Mouse (Mus musculus) kidney, embryonic 14.5 days (tissue): ENCODE measurements around the gene Naaa. TPM values are rescaled to one million over a fixed set of nuclear protein-coding genes. Genes with fewer than 3 reads are reported as not detected.

Source experiments
- ATAC-seq: fragments of 200-750 bp; cut with Nextera tagmentation; 2 replicates; pipeline ENCODE4 v1.8.0; 2017; ENCODE audit warnings: moderate number of reproducible peaks, mild to moderate bottlenecking, moderate TSS enrichment, moderate library complexity; ENCODE audit not compliant: low FRiP score, low TSS enrichment
- H3K27ac ChIP-seq: fragments of 300-500 bp; sonication (generic); 2 replicates; pipeline ENCODE4 v1.5.1; 2014; ENCODE audit warnings: low read depth, mild to moderate bottlenecking, low read length, moderate library complexity, mixed read lengths
- H3K27me3 ChIP-seq: fragments of 300-500 bp; sonication (generic); 2 replicates; pipeline ENCODE4 v1.6.1; 2014; ENCODE audit warnings: mild to moderate bottlenecking, low read length; ENCODE audit not compliant: control insufficient read depth, insufficient read depth
- H3K36me3 ChIP-seq: fragments of 300-500 bp; sonication (generic); 2 replicates; pipeline ENCODE4 v1.6.1; 2014; ENCODE audit warnings: low read length, mixed read lengths; ENCODE audit not compliant: control insufficient read depth, insufficient read depth
- H3K4me1 ChIP-seq: fragments of 300-500 bp; sonication (generic); 2 replicates; pipeline ENCODE4 v1.6.1; 2014; ENCODE audit warnings: low read length, mixed read lengths; ENCODE audit not compliant: control insufficient read depth, insufficient read depth
- H3K4me2 ChIP-seq: fragments of 300-500 bp; sonication (generic); replicated peaks from 2 replicates; pipeline ENCODE4 v1.6.1; 2014; ENCODE audit warnings: low read depth, mild to moderate bottlenecking, low read length
- H3K4me3 ChIP-seq: fragments of 300-500 bp; sonication (generic); 2 replicates; pipeline ENCODE4 v1.5.1; 2014; ENCODE audit warnings: mild to moderate bottlenecking, low read length
- H3K9ac ChIP-seq: fragments of 300-500 bp; sonication (generic); 2 replicates; pipeline ENCODE4 v1.6.1; 2014; ENCODE audit warnings: low read depth, mild to moderate bottlenecking, low read length, moderate library complexity
- H3K9me3 ChIP-seq: fragments of 300-500 bp; sonication (generic); 2 replicates; pipeline ENCODE4 v1.6.1; 2016; ENCODE audit warnings: low read length; ENCODE audit not compliant: control insufficient read depth
- WGBS: fragments of 180-500 bp; shearing (Covaris S2); extraction: QIAGEN DNeasy Blood & Tissue Kit; methylation state at CpG from one replicate; pipeline ENCODE4 v1.1.7; 2014; 5-methylcytosine and 5-hydroxymethylcytosine counted together
- polyA plus RNA-seq: library from polyadenylated mRNA; unstranded; fragments of >200 nt; fragmentation: Nextera tagmentation; extraction: Ambion mirVana; gene quantifications from 2 replicates; pipeline ENCODE4 v1.2.1, GENCODE M21; 2014

Gene Naaa
- polyA plus RNA-seq, 1 experiment from 2014 or later = 22.9 TPM

DNA sequence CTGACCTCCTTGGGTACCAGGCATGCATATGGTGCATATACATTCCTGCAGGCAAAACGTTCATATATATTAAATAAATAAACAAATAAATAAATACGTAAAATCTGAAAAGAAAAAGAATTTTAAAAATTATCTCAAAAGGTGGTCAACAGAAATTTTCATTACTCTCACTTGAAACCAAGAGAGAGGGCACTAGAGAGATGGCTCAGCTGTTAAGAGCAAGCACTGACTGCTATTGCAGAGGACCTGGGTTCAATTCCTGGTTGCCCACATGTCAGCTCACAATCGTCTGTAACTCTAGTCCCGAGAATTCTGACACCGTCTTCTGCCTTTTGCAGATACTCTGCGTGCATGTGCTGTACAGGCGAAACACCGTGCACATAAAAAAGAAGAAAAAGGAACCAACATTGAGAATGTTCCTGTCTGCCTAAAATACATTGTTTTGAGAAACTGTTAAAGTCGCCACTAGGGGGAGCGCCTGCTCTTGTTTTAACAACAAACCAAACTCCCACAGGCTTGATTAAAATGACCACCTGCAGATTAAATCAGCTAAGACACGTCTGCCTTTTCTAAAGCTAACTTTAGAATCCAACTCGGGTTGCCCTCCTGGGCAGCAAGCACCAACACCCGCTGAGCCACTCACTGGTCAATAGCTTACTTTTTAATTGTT lies 34.2 kb upstream of the Naaa start:
- no peak overlapping the region for H3K4me3 ChIP-seq
- no peak overlapping the region for H3K4me2 ChIP-seq
- no peak overlapping the region for H3K27ac ChIP-seq
- H3K9ac ChIP-seq = no peak overlapping the region
- no peaks in the 10 kb centered on the region for H3K27me3 ChIP-seq
- H3K4me1 ChIP-seq = no peaks in the 10 kb centered on the region
- no peaks in the 10 kb centered on the region for H3K9me3 ChIP-seq
- ATAC-seq = no peak
- H3K36me3 ChIP-seq = no peaks in the 10 kb centered on the region; the same call in 1 of the 2 replicates
- 13% methylated on average over 13 of the region's 13 CpGs for WGBS

GRCm38 (mm10) chr5:92309681-92310511 lies 31.9 kb upstream of the Naaa start, which contains the start of gene Sdad1:
Gene Sdad1, minus strand, starts transcription at chr5:92310479.
- ATAC-seq = peak; percentile 91
- peak within 1 kb of the TSS; percentile 65 for H3K9ac ChIP-seq
- no peaks in the 10 kb centered on the region for H3K27me3 ChIP-seq
- WGBS = 2% methylated on average over 41 of the region's 41 CpGs
- H3K4me1 ChIP-seq = no peaks in the 10 kb centered on the region
- H3K36me3 ChIP-seq = peaks cover 22% of the 10 kb centered on the region
- H3K4me3 ChIP-seq = peak within 1 kb of the TSS; percentile 86
- H3K9me3 ChIP-seq = no peaks in the 10 kb centered on the region
- H3K27ac ChIP-seq = peak within 1 kb of the TSS; percentile 56; the same call in 1 of the 2 replicates
- peak within 1 kb of the TSS; percentile 61 for H3K4me2 ChIP-seq

- H3K4me2 ChIP-seq = no peak overlapping the region
- H3K4me1 ChIP-seq = no peaks in the 10 kb centered on the region
- H3K9me3 ChIP-seq = no peaks in the 10 kb centered on the region
- peaks cover 75% of the 10 kb centered on the region for H3K36me3 ChIP-seq
- no peak overlapping the region for H3K27ac ChIP-seq
- 71% methylated on average over 3 of the region's 3 CpGs for WGBS
- ATAC-seq = no peak
- H3K9ac ChIP-seq = no peak overlapping the region
- H3K27me3 ChIP-seq = no peaks in the 10 kb centered on the region
- H3K4me3 ChIP-seq = no peak overlapping the region
Measured at GRCm38 (mm10) chr5:92304291-92304690, 26.3 kb upstream of the Naaa start.

- no peak overlapping the region for H3K27ac ChIP-seq
- peaks cover 90% of the 10 kb centered on the region for H3K36me3 ChIP-seq
- H3K9me3 ChIP-seq = no peaks in the 10 kb centered on the region
- ATAC-seq = no peak
- 90% methylated on average over 13 of the region's 13 CpGs for WGBS
- H3K27me3 ChIP-seq = no peaks in the 10 kb centered on the region
- H3K9ac ChIP-seq = no peak overlapping the region
- no peak overlapping the region for H3K4me2 ChIP-seq
- no peak overlapping the region for H3K4me3 ChIP-seq
- H3K4me1 ChIP-seq = no peaks in the 10 kb centered on the region
Measured at GRCm38 (mm10) chr5:92302149-92302840, 24.3 kb upstream of the Naaa start.

- H3K4me3 ChIP-seq = no peak overlapping the region
- H3K4me2 ChIP-seq = no peak overlapping the region
Measured at GRCm38 (mm10) chr5:92294525-92294924, 16.6 kb upstream of the Naaa start.

DNA sequence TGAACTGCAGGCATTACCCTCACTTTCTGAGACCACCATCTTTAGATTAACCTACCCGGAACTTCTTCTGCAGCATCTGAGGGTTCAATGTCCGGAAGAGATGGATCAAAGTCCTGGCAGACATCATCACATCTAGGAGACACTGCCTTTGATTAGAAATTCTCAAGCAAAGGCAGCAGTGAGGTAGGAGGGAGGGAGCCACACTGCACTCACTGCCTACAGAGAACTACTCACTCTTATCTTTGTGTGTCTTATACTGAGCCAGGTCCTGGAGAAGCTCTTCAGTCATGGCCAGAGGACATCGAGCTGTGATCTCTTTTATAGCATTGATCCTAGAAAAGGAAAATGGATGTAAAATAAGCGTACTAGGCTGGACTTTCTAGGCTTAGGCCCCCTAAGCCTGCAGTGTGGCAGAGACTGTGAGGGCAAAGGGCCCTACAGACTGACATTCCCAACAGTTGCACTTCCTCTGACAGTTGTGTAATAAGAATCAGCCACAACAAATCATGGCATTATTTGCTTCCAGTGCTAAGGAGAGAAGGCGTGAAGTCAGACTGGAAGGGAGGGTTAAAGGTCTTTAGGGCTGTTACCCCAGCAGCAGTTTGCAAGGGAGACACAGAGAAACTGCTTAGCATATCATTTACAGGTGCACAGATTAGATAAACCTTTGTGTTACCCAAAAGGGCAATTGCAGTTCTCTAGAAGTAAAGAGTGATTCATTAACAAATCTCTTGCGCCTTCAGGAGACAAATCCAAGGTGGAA lies 13.9 kb upstream of the Naaa start:
- no peak overlapping the region for H3K4me2 ChIP-seq
- H3K36me3 ChIP-seq = peaks cover 92% of the 10 kb centered on the region
- no peaks in the 10 kb centered on the region for H3K9me3 ChIP-seq
- 92% methylated on average over 6 of the region's 6 CpGs for WGBS
- H3K27me3 ChIP-seq = no peaks in the 10 kb centered on the region
- no peak overlapping the region for H3K27ac ChIP-seq
- H3K4me3 ChIP-seq = no peak overlapping the region
- H3K9ac ChIP-seq = no peak overlapping the region
- H3K4me1 ChIP-seq = no peaks in the 10 kb centered on the region
- ATAC-seq = no peak

More at GRCm38 (mm10) chr5:92294525-92294924, 16.6 kb upstream of the Naaa start:
- H3K9ac ChIP-seq = no peak overlapping the region
- ATAC-seq = no peak
- no peaks in the 10 kb centered on the region for H3K27me3 ChIP-seq
- no peaks in the 10 kb centered on the region for H3K4me1 ChIP-seq
- peaks cover 88% of the 10 kb centered on the region for H3K36me3 ChIP-seq
- no peak overlapping the region for H3K27ac ChIP-seq
- WGBS = 91% methylated on average over 2 of the region's 2 CpGs
- no peaks in the 10 kb centered on the region for H3K9me3 ChIP-seq

DNA sequence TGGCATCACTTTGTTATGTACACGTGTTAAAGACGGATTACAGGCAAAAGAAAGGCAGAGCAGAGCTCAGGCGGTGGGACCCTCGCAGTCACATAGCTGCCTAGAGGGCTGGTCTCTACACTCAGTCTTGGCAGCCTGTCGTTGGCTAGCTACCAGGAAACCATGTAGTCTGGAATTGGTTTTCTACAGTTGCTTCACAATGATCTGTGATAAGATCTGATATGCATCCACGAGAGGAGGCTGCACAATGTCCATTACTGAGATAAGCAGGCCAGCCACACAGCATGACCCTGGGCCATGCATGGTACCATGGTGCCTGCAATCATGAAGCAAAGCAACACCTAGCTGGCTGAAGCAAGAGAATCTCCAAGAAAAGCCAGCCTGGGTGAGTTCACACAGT lies 9.9 kb upstream of the Naaa start:
- WGBS = 90% methylated on average over 6 of the region's 6 CpGs
- peaks cover 77% of the 10 kb centered on the region for H3K36me3 ChIP-seq
- H3K27me3 ChIP-seq = no peaks in the 10 kb centered on the region
- H3K4me1 ChIP-seq = no peaks in the 10 kb centered on the region
- H3K4me3 ChIP-seq = no peak overlapping the region
- no peak overlapping the region for H3K9ac ChIP-seq
- no peak for ATAC-seq
- no peak overlapping the region for H3K27ac ChIP-seq
- no peak overlapping the region for H3K4me2 ChIP-seq
- no peaks in the 10 kb centered on the region for H3K9me3 ChIP-seq

DNA sequence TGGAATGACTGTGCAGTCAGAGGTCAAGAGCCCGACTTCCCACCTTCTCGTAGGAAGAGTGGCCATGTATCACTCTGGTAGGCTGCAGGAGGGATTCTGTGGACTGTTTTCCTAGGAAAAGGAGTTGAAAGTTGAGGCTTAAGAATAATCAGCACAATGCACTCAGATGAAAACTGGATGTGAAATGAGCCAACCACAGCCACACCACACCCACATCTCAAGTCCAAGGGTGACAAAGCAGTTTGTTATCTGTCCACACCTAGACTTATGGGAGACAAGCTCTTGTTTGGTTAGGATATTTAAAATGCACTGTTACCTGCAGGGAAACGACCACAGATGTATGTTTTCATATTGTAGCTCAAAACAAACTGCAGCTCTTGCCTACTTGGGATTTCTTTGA lies 5.1 kb upstream of the Naaa start:
- no peaks in the 10 kb centered on the region for H3K4me1 ChIP-seq
- peaks cover 34% of the 10 kb centered on the region for H3K36me3 ChIP-seq
- no peaks in the 10 kb centered on the region for H3K9me3 ChIP-seq
- 47% methylated on average over 3 of the region's 3 CpGs for WGBS
- ATAC-seq = no peak
- no peaks in the 10 kb centered on the region for H3K27me3 ChIP-seq
- no peak overlapping the region for H3K4me3 ChIP-seq
- H3K4me2 ChIP-seq = no peak overlapping the region
- H3K9ac ChIP-seq = no peak overlapping the region
- H3K27ac ChIP-seq = no peak overlapping the region
